Mouse (Mus musculus) C2C12 (cell line): ENCODE data around the gene Prss32.

ENCODE experiments used
- CEBPB ChIP-seq: IDR thresholded peaks from one replicate; pipeline ENCODE4 v1.6.1; 2011; ENCODE audit warnings: low read depth, mild to moderate bottlenecking, control low read depth, moderate library complexity
- CTCF ChIP-seq: IDR thresholded peaks from one replicate; pipeline ENCODE4 v1.5.1; 2011; ENCODE audit not compliant: control insufficient read depth, insufficient read depth, insufficient read length
- FOSL1 ChIP-seq: IDR thresholded peaks from one replicate; pipeline ENCODE4 v1.8.0; 2011; ENCODE audit warnings: mild to moderate bottlenecking, low read length; ENCODE audit not compliant: poor library complexity, insufficient read depth, severe bottlenecking

DNA sequence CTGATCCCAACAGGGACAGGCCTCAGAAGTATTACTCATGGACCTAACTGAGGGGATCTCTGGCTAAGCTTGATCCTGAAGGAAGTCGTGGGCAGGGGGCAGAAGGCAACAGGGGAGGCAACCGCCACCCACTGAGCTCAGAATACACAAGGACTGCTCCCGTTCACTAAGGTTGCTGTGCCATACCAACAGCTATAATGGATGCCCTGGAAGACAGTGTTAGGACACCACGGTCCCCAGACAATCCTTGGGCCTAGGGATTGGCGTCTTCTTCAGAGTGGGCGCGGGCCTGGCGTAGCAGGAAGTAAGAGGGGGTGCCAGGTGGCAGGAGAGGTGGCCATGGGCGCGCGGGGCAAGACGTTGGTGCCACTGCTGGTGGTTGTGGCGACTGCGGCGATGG is 24.1 kb downstream of the Prss32 start, which contains the start of gene Prss21:
- no peak for TF ChIP-seq CTCF
- TF ChIP-seq FOSL1 = no peak
- no peak for TF ChIP-seq CEBPB
